Mouse (Mus musculus): Measurements from ENCODE around the gene Gzme. TPM values are rescaled to one million over a fixed set of nuclear protein-coding genes. Genes with fewer than 3 reads are reported as not detected.

Gzme gene
- polyA plus RNA-seq, 1 experiment, result 0.10 TPM

- peak; percentile 45 for DNase-seq (ENCODE audit: low read depth)
- TF ChIP-seq CTCF (IDR thresholded peaks at IDR 0.05; ENCODE audit: borderline replicate concordance, extremely low read depth, insufficient read depth, insufficient read length), result no peak
- no peak for TF ChIP-seq POLR2A (IDR thresholded peaks at IDR 0.05; ENCODE audit: borderline replicate concordance, extremely low read depth, insufficient read depth, insufficient read length, poor library complexity, severe bottlenecking)
Observed at GRCm38 (mm10) chr14:56103452-56103851, 17.0 kb downstream of the Gzme start.

- TF ChIP-seq POLR2A (IDR thresholded peaks at IDR 0.05; ENCODE audit: borderline replicate concordance, extremely low read depth, insufficient read depth, insufficient read length, poor library complexity, severe bottlenecking), result no peak
- no peak for TF ChIP-seq CTCF (IDR thresholded peaks at IDR 0.05; ENCODE audit: borderline replicate concordance, extremely low read depth, insufficient read depth, insufficient read length)
- DNase-seq (ENCODE audit: low read depth), result no peak
Observed at GRCm38 (mm10) chr14:56102386-56102785, 18.0 kb downstream of the Gzme start, which contains the start of gene Ctsg. Ctsg (minus strand) TSS chr14:56102574.

GRCm38 (mm10) chr14:56098940-56099339 is 21.5 kb downstream of the Gzme start:
- DNase-seq (ENCODE audit: low read depth), result peak; percentile 7
- TF ChIP-seq POLR2A (IDR thresholded peaks at IDR 0.05; ENCODE audit: borderline replicate concordance, extremely low read depth, insufficient read depth, insufficient read length, poor library complexity, severe bottlenecking), result no peak
- TF ChIP-seq CTCF (IDR thresholded peaks at IDR 0.05; ENCODE audit: borderline replicate concordance, extremely low read depth, insufficient read depth, insufficient read length), result peak; percentile 37; the same call in 1 of the 2 replicates

GRCm38 (mm10) chr14:56097597-56097996 is 22.8 kb downstream of the Gzme start:
- TF ChIP-seq POLR2A (IDR thresholded peaks at IDR 0.05; ENCODE audit: borderline replicate concordance, extremely low read depth, insufficient read depth, insufficient read length, poor library complexity, severe bottlenecking) (no peak), CTCF (IDR thresholded peaks at IDR 0.05; ENCODE audit: borderline replicate concordance, extremely low read depth, insufficient read depth, insufficient read length) (no peak)
- no peak for DNase-seq (ENCODE audit: low read depth)

GRCm38 (mm10) chr14:56093353-56093752 is 27.1 kb downstream of the Gzme start:
- DNase-seq (ENCODE audit: low read depth), result no peak
- no peak for TF ChIP-seq CTCF (IDR thresholded peaks at IDR 0.05; ENCODE audit: borderline replicate concordance, extremely low read depth, insufficient read depth, insufficient read length)
- no peak for TF ChIP-seq POLR2A (IDR thresholded peaks at IDR 0.05; ENCODE audit: borderline replicate concordance, extremely low read depth, insufficient read depth, insufficient read length, poor library complexity, severe bottlenecking)

GRCm38 (mm10) chr14:56086711-56087110 is 33.7 kb downstream of the Gzme start:
- TF ChIP-seq CTCF (IDR thresholded peaks at IDR 0.05; ENCODE audit: borderline replicate concordance, extremely low read depth, insufficient read depth, insufficient read length) (no peak), POLR2A (IDR thresholded peaks at IDR 0.05; ENCODE audit: borderline replicate concordance, extremely low read depth, insufficient read depth, insufficient read length, poor library complexity, severe bottlenecking) (no peak)

GRCm38 (mm10) chr14:56085167-56085566 is 35.3 kb downstream of the Gzme start, which contains the start of gene Mcpt8:
Mcpt8 (minus strand) TSS chr14:56085273.
- no peak for DNase-seq (ENCODE audit: low read depth)
- TF ChIP-seq CTCF (IDR thresholded peaks at IDR 0.05; ENCODE audit: borderline replicate concordance, extremely low read depth, insufficient read depth, insufficient read length) (no peak), POLR2A (IDR thresholded peaks at IDR 0.05; ENCODE audit: borderline replicate concordance, extremely low read depth, insufficient read depth, insufficient read length, poor library complexity, severe bottlenecking) (no peak)

More at GRCm38 (mm10) chr14:56086711-56087110, 33.7 kb downstream of the Gzme start:
- no peak for DNase-seq (ENCODE audit: low read depth)

GRCm38 (mm10) chr14:56082016-56082415 is 38.4 kb downstream of the Gzme start:
- no peak for TF ChIP-seq CTCF (IDR thresholded peaks at IDR 0.05; ENCODE audit: borderline replicate concordance, extremely low read depth, insufficient read depth, insufficient read length)
- DNase-seq (ENCODE audit: low read depth), result peak; percentile 40

Other genes with a start within 250 kb of the Gzme start
- 0.43 and 0.51 TPM in 2 replicates for gene Cbln3, start 236.2 kb downstream of the Gzme start, polyA plus RNA-seq (2012; rRNA removed)
- 13.4 and 13.7 TPM in 2 replicates for gene Khnyn, start 235.7 kb downstream of the Gzme start, polyA plus RNA-seq (2012; rRNA removed)
- gene Sdr39u1, start 220.3 kb downstream of the Gzme start, polyA plus RNA-seq (2012; rRNA removed), result 97.6 and 120 TPM in 2 replicates
- gene Cma1, start 175.9 kb downstream of the Gzme start, polyA plus RNA-seq (2012; rRNA removed), result 1.9 and 5.3 TPM in 2 replicates
- gene Cma2, start 169.6 kb downstream of the Gzme start, polyA plus RNA-seq (2012; rRNA removed), result not detected in 2 replicates
- gene Mcpt1, start 102.7 kb downstream of the Gzme start, polyA plus RNA-seq (2012; rRNA removed), result 0.06 and 0.08 TPM in 2 replicates
- not detected in 2 replicates for gene Mcpt9, start 90.1 kb downstream of the Gzme start, polyA plus RNA-seq (2012; rRNA removed)
- gene Mcpt2, start 78.6 kb downstream of the Gzme start, polyA plus RNA-seq (2012; rRNA removed), result not detected in 2 replicates
- 0.18 and 0.22 TPM in 2 replicates for gene Mcpt4, start 58.3 kb downstream of the Gzme start, polyA plus RNA-seq (2012; rRNA removed)
- gene Mcpt8, start 35.4 kb downstream of the Gzme start, polyA plus RNA-seq (2012; rRNA removed), result 0.08 TPM in 1 of 2 replicates, not detected in the other
- gene Ctsg, start 18.1 kb downstream of the Gzme start, polyA plus RNA-seq (2012; rRNA removed), result 0.08 and 0.25 TPM in 2 replicates
- not detected in 2 replicates for gene Gzmd, start 12.0 kb upstream of the Gzme start, polyA plus RNA-seq (2012; rRNA removed)
- gene Gzmg, start 39.0 kb upstream of the Gzme start, polyA plus RNA-seq (2012; rRNA removed), result 0.15 TPM in 1 of 2 replicates, not detected in the other
- not detected in 2 replicates for gene Gzmn, start 54.0 kb upstream of the Gzme start, polyA plus RNA-seq (2012; rRNA removed)
- gene Gzmf, start 90.8 kb upstream of the Gzme start, polyA plus RNA-seq (2012; rRNA removed), result not detected in 2 replicates
- not detected in 2 replicates for gene Gzmc, start 114.0 kb upstream of the Gzme start, polyA plus RNA-seq (2012; rRNA removed)
- 0.04 TPM in 1 of 2 replicates, not detected in the other for gene Gzmb, start 141.6 kb upstream of the Gzme start, polyA plus RNA-seq (2012; rRNA removed)
- gene Atp12a, start 244.4 kb upstream of the Gzme start, polyA plus RNA-seq (2012; rRNA removed), result 0.14 and 0.18 TPM in 2 replicates

All from brain, embryonic 14.5 days (tissue).